Mouse (Mus musculus): ENCODE data around the gene Dtx4.
"Not testable (repeated sequence)": the region's sequence is repeated elsewhere in the genome, so short reads cannot be mapped to it uniquely, and the experiment has no call there.

The Dtx4 gene

DNA sequence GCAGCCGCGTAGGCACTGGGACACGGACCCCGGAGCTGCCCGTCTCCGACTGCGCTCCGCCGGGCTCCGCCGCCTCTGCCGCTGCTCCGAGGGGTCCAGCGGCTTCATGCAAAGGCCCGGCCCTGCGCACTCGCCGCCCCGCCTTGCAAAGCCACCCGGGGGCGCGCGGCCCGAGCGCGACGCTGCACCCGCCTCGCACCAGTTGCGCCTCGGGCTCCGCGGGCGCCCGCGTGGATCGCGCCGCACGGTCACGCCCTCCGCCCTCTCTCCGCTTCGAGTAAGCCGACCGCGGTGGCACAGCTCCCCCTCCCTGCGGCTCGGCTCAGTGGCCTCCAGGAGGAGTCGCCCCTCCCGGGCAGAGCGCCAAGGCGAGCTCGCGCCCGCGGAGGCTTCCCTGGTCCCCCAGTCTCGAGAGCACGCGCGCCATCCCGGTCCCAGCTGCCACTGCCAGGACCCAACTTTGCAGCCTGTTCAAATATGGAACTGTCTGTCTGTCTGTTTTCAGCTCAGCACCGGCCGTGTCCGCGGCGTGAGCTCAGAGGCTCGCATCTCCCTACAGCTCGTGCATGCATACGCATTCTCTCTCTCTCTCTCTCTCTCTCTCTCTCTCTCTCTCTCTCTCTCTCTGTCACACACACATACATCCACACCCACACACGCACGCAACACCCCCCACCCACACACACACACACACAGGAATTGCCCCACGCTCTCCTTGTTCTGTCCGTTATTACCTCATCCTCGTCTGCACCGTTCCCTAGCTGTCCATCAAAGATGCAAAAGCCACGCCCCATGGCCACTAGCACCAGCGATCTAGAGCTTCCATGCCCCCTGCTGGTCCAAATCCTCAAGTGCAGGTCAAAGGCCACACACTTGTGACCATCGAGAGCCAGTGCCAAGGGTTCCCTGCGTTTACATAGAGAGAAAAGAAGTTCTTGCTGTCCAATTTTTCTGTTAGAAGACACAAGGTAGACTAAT, at the start of gene Dtx4:
Gene Dtx4, minus strand, starts transcription at position 85 of the 978 bp plus-strand sequence.
- DNase-seq (ENCODE audit: low spot score), result peak; percentile 68

DNA sequence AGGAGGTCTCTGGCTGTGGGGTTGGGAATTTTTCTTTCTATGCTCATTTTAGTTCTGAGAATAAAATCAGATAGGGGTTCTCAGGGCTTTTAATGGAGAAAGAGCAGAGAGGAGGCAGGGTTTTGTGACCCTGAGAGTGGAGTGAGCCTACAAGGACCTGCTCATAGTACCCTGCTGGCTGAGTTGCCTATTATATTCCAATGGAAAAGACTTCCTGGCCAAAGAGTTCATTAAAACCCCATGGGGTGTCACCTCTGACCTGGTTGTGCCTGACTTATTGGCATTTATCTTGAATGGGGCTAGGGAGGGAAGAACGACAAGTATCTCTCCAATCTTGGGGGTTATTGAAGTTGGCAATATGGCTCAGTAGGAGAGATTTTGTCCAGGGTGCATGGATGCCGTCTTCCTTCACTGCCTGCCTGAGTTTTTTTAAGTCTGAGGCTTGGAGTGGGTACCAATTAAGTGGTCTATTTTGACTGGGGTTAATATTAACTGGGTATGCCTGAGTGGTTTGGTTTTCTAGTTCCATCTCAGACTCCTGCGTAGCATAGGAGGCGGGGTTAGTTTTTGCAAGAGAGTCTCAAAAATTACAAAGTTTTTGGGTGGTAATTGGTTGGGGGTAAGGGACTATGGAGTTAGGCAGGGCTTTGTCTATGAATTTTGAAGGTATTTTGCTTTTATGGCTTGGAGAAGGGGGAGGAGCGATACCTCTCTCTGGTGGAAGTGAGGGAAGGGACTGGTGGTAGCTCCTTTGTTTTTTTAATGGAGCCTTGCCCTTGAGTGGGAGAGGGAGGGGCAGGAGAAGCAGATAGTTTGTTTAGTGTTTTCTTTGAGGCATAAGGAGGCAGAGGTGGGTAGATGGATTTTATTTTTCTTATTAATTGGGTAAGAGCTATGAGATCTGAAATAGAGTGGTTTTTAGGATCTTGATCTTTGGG, 49.0 kb upstream of the Dtx4 start:
- no peak for DNase-seq (ENCODE audit: low spot score)

DNA sequence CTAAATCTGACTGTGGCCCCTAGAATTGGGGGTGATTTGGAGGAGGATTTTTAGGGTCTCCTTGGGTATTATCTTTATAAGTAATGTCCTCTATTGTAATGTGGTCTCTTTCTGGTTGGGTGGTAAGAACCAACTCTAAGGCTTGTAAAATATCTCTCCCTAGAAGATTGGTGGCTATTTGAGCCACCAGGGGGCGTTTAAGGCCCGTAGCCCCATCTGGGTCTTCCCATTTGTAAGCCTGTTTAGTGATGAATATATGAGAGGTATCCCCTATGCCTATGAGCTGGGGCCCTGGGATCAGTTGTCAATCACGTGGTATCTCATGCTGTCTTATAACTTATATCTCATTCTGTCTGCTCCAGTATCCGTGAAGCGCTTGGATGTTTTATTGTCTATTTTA, 47.9 kb upstream of the Dtx4 start:
- peak; percentile 17 for DNase-seq (ENCODE audit: low spot score)

DNA sequence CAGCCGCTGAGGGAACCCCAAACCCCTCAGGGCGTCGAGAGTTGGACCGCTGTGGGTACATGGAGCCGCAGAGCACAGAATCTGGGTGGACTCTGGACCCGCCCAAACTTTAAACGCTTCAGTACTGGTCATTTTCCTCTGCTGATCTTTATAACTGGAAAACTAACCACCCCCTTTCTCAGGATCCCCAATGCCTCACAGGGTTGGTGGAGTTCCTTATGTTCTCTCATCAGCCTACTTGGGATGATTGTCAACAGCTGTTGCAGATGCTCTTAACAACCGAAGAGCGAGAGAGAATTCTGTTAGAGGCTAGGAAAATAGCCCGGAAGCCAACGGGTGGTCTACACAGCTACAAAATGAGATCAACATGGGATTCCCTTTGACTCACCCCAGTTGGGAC, 44.2 kb upstream of the Dtx4 start, which contains the start of gene Fam111a:
Gene Fam111a, plus strand, starts transcription at position 301 of the 400 bp plus-strand sequence.
- not testable (repeated sequence) for DNase-seq (ENCODE audit: low spot score)

DNA sequence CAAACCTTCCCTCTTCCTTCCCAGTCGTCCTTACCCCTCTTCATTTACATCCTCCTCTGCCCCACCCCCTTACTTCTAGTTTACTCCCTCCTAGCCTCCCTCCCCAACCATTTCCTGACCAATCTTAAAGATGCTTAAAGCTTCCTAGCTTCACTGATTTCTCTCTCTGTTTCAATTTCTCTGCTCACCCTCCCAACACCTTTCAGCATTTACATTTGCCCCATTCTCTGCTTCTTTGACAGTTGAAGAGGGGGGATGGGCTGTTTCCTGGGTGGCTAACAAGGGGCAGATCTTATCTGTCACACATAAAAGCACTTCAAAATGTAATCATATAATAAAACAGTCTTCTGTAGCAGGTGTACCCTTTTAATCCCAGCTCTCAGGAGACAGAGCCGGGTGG, 40.4 kb upstream of the Dtx4 start:
- DNase-seq (ENCODE audit: low spot score), result no peak

GRCm38 (mm10) chr19:12540727-12541126, 39.5 kb upstream of the Dtx4 start:
- no peak for DNase-seq (ENCODE audit: low spot score)

GRCm38 (mm10) chr19:12539975-12540374, 38.7 kb upstream of the Dtx4 start:
- DNase-seq (ENCODE audit: low spot score), result no peak

GRCm38 (mm10) chr19:12537168-12537567, 35.9 kb upstream of the Dtx4 start:
- no peak for DNase-seq (ENCODE audit: low spot score)

DNA sequence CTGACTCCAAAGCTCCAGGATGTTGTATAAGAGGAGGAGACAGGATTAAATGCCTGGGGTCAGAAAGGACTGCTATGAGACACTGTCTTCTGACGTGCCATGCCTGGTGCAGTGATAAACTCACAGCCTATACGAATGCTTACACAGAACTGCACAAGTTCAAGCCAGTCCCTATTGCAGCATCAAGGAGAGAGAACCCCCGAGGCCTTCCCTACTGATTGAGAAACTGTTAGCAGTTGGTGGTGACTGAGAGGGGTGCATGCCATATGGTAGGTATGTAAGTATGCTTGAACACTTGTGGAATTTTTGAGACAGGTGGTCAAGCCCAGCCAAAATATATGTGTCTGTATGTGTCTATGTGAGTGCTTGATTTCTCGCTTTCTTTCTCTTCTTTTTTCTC, 22.1 kb upstream of the Dtx4 start:
- no peak for DNase-seq (ENCODE audit: low spot score)

DNA sequence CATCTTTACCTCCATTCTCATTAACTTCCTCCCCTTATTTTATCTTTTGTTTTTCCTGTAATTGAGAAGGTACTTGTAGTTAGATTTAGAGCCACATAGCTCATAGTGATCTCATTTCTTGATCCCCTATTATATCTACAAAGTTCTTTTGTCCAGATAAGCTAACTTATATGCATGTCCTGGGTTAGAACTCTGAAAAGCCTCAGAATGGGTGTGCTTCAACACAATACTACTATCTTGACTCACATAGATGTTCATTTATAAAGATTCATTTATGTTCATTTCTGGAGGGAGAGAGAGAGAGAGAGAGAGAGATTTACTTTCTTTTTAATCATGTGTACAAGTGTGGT, 17.3 kb upstream of the Dtx4 start:
- no peak for DNase-seq (ENCODE audit: low spot score)

DNA sequence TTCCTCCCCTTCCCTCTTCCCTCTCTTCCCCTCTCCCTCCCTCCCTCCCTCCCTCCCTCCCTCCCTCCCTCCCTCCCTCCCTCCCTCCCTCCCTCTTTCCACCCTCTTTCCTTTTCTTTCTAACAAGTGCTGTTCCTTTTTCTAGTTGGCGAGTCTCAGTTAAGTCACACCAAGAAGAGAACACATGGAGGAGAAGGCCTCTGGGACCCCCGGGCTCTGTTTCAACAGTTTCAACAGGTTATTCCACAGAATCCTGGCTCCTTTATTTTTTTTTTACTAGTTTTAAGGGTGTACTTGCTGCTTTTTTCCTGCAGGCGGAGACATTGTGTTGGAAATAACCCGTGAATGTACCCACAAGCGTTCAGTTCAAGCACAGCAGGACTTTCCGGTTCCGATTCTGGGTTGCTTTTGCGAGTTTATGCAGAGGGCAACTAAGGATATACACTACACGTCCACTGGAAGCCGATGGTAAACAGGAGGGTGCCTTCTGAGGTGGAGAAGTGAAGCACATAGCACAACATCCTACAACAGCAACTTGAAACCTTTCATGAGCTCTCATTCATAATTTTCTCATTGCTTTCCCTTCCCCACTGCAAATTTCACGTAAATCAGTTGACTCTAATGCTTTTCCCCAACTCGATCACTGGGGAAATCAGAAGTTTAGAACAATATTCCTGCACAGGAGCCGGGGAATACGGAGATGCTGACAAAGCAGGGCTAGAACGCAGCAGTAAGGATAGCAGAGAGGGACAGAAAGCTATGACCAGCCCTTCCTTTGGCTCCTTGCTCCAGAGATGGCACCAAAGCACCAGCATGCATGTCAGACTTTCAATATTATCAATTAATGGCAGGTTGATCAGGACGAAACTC, 16.7 kb upstream of the Dtx4 start:
- peak; percentile 18 for DNase-seq (ENCODE audit: low spot score)

GRCm38 (mm10) chr19:12514621-12515020, 13.4 kb upstream of the Dtx4 start:
- no peak for DNase-seq (ENCODE audit: low spot score)

DNA sequence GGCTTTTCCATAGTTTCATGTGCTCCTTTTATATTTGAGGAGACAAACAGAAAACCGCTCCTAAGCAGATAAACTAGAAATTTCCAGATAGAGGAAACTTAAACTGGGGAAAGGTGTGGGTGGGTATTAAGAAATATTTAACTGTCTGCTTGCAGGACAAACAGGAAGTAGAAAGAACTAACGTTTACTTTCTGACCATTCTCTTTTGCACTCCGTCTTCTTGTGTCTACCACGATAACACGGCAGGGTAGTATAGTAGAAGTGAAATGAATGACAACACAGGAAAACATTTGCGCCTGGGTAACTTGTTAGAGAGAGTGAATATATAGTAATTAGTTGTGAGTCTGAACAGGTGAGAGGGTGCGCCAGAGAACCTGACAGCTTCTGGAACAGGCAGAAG, 1.5 kb upstream of the Dtx4 start:
- no peak for DNase-seq (ENCODE audit: low spot score)

GRCm38 (mm10) chr19:12500881-12501311, 358 bp downstream of the Dtx4 start:
- DNase-seq (ENCODE audit: low spot score), result no peak

DNA sequence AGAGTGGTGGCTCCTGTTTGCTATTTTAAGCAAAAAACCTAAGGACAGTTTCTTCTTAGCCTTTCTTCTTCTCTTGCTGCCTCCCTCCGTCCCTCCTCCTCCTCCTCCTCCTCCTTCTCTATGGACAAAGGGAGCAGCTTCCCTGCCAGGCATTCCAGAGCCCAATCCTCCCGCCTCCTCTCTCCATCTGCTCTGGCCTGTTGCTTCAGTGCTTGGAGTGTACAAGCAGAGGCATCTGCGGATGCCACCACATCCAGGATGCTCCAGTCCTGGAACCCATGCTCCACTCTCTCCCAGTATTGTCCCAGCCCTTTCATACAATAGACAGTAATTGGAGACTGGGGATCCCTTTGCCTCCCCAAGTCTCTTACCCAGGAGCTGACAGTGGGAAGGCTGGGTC, 1.1 kb downstream of the Dtx4 start:
- DNase-seq (ENCODE audit: low spot score), result no peak

GRCm38 (mm10) chr19:12499485-12499884, 1.8 kb downstream of the Dtx4 start:
- DNase-seq (ENCODE audit: low spot score), result no peak

- DNase-seq (ENCODE audit: low spot score), result no peak
These were observed 2.3 kb downstream of the Dtx4 start for GRCm38 (mm10) chr19:12498941-12499340.

GRCm38 (mm10) chr19:12498321-12498720, 2.9 kb downstream of the Dtx4 start:
- no peak for DNase-seq (ENCODE audit: low spot score)

DNA sequence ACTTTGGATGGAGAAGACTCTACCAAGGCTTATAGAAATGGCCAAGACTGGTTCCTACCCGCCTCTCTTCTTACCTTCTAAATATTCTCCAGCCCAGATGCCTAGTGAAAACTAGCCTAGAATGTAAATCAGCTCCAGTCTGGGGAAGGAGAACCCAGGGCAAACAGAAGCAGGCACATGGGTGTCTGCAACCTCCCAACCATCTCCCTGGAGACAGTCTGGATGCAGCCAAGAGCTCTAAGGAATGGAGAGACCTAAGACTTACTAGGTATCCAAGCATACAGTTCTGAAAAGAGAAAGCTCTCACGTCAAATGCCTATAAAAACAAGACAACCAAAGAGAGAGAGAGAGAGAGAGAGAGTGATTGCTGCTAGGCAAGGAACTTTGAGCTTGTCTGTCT, 3.3 kb downstream of the Dtx4 start:
- DNase-seq (ENCODE audit: low spot score), result no peak

GRCm38 (mm10) chr19:12496241-12496640, 5.0 kb downstream of the Dtx4 start:
- DNase-seq (ENCODE audit: low spot score), result no peak

DNA sequence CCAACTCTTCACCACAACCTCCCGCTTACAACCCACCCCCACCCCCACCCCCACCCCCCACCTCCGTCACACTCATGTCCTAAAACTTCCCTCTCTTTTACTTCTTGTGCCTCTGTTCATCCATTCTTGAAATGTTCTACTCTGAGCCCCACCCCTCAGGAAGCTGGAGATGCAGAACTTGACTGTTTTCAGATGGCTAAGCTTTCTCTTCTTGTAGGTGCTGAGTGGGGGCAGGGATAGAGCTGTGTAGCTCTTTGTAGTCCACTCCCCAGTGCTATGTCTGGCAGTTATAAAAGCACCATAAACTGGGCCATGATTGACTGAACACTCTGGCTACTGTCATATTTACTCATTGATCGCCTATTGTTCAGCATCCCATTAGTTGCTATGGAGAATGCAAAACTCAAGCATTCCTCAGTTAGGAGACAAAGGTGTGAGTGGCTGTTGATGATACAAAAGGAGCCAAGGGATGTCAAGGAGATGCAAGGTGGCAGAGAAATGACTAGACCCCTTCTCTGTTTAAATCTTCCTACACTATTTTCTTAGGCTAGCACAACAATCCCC, 6.2 kb downstream of the Dtx4 start:
- no peak for DNase-seq (ENCODE audit: low spot score)

DNA sequence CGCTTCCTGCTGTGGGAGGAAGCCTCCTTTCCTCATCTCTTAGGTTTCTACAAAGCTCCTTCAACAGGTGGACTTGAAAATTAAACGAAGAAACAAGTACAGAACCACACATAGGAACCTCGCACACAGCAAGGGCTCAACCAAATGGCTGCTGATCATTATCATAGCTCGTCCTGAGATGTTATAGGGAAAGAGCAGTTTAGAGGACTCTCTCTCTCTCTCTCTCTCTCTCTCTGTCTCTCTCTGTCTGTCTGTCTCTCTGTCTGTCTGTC, 7.1 kb downstream of the Dtx4 start:
- DNase-seq (ENCODE audit: low spot score), result no peak
